Mouse (Mus musculus) telencephalon, adult 2 months (tissue): ENCODE measurements at regions not wholly inside any gene's neighbourhood (a gene's known extent, or its start where the extent isn't known, plus 50 kb on each side); places are given as distances from the start of the nearest gene placed in this dataset.

Experiments used
- DNase-seq: peaks from one replicate; pipeline ENCODE4 v3.0.0-alpha.2; 2011; ENCODE audit warnings: low read depth, low spot score

DNA sequence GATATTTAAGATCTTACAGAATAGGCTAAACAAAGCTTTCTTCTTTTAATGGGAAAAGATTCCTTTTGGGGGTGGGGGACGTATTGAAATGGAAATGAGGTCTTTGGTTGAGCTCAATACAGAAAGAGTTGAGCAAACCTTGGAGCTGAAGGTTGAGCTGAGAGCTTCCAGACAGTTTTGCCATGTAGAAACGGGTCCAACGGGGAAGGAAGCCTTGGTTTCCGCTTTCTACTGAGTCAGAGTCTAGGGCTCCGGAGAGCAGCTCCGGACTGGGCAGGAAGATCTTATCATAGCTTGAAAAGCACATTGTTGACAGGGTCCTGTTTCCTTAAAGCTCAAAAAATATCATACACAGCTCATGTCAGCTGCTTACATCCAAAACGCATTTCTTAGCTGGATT, 97.0 kb upstream of the Myo10 start:
- DNase-seq = no peak

DNA sequence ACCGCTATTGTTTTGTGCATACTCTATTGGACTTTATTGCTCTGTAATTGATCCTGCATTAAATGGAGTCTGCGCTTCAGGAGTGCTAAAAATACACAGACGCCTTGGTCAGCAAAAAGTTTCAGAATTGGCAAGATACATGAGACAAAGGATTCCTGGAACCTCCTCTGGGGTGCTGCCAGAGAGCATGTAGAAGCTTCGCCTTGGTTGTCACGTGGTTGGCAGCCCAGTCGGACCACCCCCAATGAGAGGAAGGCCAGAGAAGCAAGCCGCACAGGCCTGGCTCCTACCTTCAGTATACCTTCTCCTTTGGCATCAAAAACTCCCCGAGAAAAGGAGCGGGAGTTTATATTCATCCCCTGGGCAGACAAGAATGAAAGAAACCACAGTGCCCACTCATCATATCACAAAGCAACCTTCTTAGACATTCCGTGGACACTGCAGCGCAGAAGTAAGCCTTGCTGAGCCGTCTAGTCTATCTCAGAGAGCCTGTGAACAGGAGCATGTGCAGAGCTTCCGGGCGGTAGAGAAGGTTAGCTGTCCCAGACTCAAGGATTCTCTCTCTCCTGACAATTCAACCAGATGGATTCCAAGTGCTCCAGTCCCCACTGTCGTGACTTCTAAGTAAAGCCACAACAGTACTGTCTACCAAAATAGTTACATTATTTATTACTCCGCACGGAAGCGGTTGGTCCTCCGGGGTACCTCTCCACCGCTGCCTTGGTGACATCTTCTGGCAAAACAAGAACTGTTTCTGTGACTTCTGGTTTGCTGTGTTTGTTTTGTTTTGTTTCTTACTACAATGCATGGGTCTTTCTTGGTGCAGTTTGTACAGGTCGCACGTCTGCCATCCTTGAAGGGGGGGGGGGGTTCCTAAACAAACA, 85.6 kb upstream of the Myo10 start:
- DNase-seq = no peak

DNA sequence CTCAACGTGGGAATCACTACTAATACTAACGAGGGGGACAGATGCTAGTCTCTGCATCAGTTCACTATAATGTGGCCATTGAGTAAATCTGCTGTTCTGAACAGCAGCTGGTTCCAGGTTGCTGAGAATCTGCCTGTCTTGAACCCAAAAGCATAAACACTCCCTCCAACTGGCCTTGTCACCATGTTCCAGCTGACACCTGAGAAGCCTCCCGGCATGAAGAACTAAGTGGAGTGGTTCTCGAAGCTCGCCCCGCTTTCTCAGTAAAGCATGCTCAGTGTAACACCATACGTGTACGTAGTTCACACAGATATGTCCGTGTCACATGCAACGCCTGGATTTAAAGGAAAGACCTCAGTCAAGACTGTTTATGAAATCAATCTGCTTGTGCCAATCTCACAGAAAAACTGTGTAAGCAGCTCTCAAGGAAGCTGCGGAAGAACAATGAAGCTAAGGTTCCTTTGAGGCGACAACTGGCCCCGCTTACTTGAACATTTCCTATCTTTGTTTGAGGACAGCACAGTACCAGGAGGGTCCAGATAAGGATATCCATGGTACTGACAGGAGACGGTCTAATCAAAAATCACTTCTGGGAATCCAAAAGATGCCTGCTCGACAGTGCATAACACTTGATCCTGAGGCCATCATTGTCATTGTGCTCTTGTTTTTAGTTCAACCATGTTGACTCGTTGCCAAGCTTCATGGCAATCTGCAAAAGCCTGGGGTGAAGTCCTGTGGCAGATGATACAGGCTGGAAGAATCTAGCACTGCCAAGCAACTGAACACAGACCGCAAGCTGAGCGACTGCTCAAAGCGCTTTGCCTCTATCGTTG, 82.8 kb upstream of the Myo10 start:
- DNase-seq = no peak

GRCm38 (mm10) chr15:25542382-25542781, 79.9 kb upstream of the Myo10 start:
- no peak for DNase-seq

- DNase-seq = no peak
Measured at GRCm38 (mm10) chr15:25546185-25546584, 76.1 kb upstream of the Myo10 start.

GRCm38 (mm10) chr15:25550269-25551054, 71.9 kb upstream of the Myo10 start:
- DNase-seq = no peak

- no peak for DNase-seq
Measured at GRCm38 (mm10) chr15:25554945-25555344, 67.4 kb upstream of the Myo10 start.

- no peak for DNase-seq
Measured at GRCm38 (mm10) chr15:25555852-25556251, 66.5 kb upstream of the Myo10 start.

GRCm38 (mm10) chr15:25557566-25557965, 64.8 kb upstream of the Myo10 start:
- no peak for DNase-seq

DNA sequence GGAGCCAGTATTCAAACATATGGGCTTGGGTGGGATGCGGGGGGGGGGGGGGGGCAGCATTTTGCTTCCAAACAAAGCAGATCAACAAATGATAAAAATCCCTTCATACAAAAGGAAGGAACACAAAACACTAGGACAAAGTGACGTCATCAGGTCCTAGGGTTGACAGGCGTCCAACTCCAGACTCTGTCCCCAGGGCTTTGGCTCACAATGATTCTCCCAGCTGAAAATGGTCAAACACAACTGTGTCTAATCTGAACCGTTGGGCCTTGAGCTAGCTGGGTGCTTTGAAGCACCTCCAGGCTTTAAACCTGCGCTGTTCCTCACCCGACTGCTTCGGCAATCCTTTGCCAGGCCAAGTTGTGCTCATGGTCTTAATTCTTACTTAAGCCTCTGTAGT, 64.1 kb upstream of the Myo10 start:
- no peak for DNase-seq

- DNase-seq = no peak
Measured at GRCm38 (mm10) chr15:25563641-25564040, 58.7 kb upstream of the Myo10 start.

GRCm38 (mm10) chr15:25572495-25572894, 49.8 kb upstream of the Myo10 start:
- no peak for DNase-seq
